Mouse (Mus musculus) limb, embryonic 14.5 days (tissue): ENCODE measurements at regions not wholly inside any gene's neighbourhood (a gene's known extent, or its start where the extent isn't known, plus 50 kb on each side); places are given as distances from the start of the nearest gene placed in this dataset.

Experiments
- ATAC-seq: fragments of 200-750 bp; cut with Nextera tagmentation; 2 replicates; pipeline ENCODE4 v1.8.0; 2017; ENCODE audit warnings: low read depth, moderate number of reproducible peaks, moderate TSS enrichment; ENCODE audit not compliant: low FRiP score
- DNase-seq: peaks from one replicate; pipeline ENCODE4 v3.0.0-alpha.2; 2015; ENCODE audit warnings: low spot score
- H3K27ac ChIP-seq: fragments of 300-500 bp; sonication (generic); replicated peaks from 2 replicates; pipeline ENCODE4 v1.5.1; 2014; ENCODE audit warnings: low read depth, mild to moderate bottlenecking, low read length, moderate library complexity, mixed read lengths
- H3K27me3 ChIP-seq: fragments of 300-500 bp; sonication (generic); 2 replicates; pipeline ENCODE4 v1.6.1; 2014; ENCODE audit warnings: low read length, mixed read lengths; ENCODE audit not compliant: control insufficient read depth, insufficient read depth
- H3K36me3 ChIP-seq: fragments of 300-500 bp; sonication (generic); 2 replicates; pipeline ENCODE4 v1.6.1; 2014; ENCODE audit warnings: mild to moderate bottlenecking, low read length, moderate library complexity, mixed read lengths; ENCODE audit not compliant: control insufficient read depth, insufficient read depth
- H3K4me1 ChIP-seq: fragments of 300-500 bp; sonication (generic); 2 replicates; pipeline ENCODE4 v1.6.1; 2014; ENCODE audit warnings: antibody characterized with exemption, low read length, mixed read lengths; ENCODE audit not compliant: control insufficient read depth, insufficient read depth
- H3K4me2 ChIP-seq: fragments of 300-500 bp; sonication (generic); replicated peaks from 2 replicates; pipeline ENCODE4 v1.6.1; 2014; ENCODE audit warnings: low read depth, mild to moderate bottlenecking, low read length, moderate library complexity; ENCODE audit not compliant: severe bottlenecking
- H3K4me3 ChIP-seq: fragments of 300-500 bp; sonication (generic); replicated peaks from 2 replicates; pipeline ENCODE4 v1.5.1; 2014; ENCODE audit warnings: low read length
- H3K9ac ChIP-seq: fragments of 300-500 bp; sonication (generic); 2 replicates; pipeline ENCODE4 v1.6.1; 2014; ENCODE audit warnings: mild to moderate bottlenecking, low read depth, low read length, moderate library complexity; ENCODE audit not compliant: severe bottlenecking
- H3K9me3 ChIP-seq: fragments of 300-500 bp; sonication (generic); 2 replicates; pipeline ENCODE4 v1.6.1; 2016; ENCODE audit warnings: low read length; ENCODE audit not compliant: control insufficient read depth
- POLR2A ChIP-seq: fragments of 200-500 bp; IDR thresholded peaks from 2 replicates; pipeline ENCODE4 v1.8.0; 2012; ENCODE audit warnings: inconsistent platforms, mild to moderate bottlenecking, moderate library complexity, borderline replicate concordance; ENCODE audit not compliant: insufficient read depth, insufficient read length; ENCODE audit errors: extremely low read depth
- WGBS: fragments of 180-500 bp; shearing (Covaris S2); extraction: QIAGEN DNeasy Blood & Tissue Kit; methylation state at CpG from one replicate; pipeline ENCODE4 v1.1.7; 2014; 5-methylcytosine and 5-hydroxymethylcytosine counted together

- Histone ChIP-seq H3K9me3 (no peaks in the 10 kb centered on the region), H3K27ac (no peak overlapping the region), H3K36me3 (no peaks in the 10 kb centered on the region), H3K9ac (no peak overlapping the region), H3K4me2 (no peak overlapping the region), H3K27me3 (no peaks in the 10 kb centered on the region), H3K4me1 (no peaks in the 10 kb centered on the region), H3K4me3 (no peak overlapping the region)
- DNase-seq = peak; percentile 19
- ATAC-seq = no peak
- TF ChIP-seq POLR2A = no peak
- WGBS = 0% methylated on average over 1 of the region's 1 CpGs
Observed at GRCm38 (mm10) chr2:136449265-136449664, 52.4 kb upstream of the Ankef1 start.
